Mouse (Mus musculus): ENCODE data around the gene Eif2b1. TPM values are rescaled to one million over a fixed set of nuclear protein-coding genes. Genes with fewer than 3 reads are reported as not detected.

The Eif2b1 gene
- polyA plus RNA-seq, 1 experiment from 2014 or later: 68.1 TPM

DNA sequence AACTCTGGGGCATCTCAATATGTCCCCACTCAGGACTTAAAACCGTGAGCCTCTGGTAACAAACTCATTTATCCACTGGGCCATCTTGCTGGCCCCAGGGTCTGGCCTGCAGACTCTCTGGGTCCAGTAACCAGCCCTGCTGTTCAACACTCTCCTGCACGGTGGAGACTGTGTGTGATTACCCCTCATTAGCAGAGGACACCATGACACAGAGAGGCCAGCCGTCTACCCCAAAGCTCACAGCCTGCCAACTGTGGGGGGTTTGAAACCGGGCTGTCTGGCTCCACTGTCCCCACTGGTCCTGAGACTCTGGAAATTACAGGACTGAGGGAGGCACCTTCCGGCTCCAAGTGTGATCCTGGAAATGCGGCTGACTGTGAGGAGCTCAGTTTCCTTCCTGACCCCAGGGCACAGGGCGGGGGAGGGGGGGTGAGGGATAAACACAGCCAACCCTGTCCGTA lies 49.7 kb downstream of the Eif2b1 start:
- no peaks in the 10 kb centered on the region for H3K27me3 ChIP-seq
- H3K9me3 ChIP-seq: no peaks in the 10 kb centered on the region
- H3K27ac ChIP-seq: peak overlapping the region; percentile 67
- 15% methylated on average over 8 of the region's 8 CpGs for WGBS
- H3K9ac ChIP-seq: no peak overlapping the region; the same call in 1 of the 2 replicates
- H3K4me1 ChIP-seq: peaks cover 38% of the 10 kb centered on the region
- H3K36me3 ChIP-seq: no peaks in the 10 kb centered on the region; the same call in 1 of the 2 replicates
- H3K4me2 ChIP-seq: peak overlapping the region; percentile 78
- no peak for ATAC-seq (ENCODE audit: insufficient number of reproducible peaks, low FRiP score, low TSS enrichment, low read depth)
- H3K4me3 ChIP-seq: peak overlapping the region; percentile 78

DNA sequence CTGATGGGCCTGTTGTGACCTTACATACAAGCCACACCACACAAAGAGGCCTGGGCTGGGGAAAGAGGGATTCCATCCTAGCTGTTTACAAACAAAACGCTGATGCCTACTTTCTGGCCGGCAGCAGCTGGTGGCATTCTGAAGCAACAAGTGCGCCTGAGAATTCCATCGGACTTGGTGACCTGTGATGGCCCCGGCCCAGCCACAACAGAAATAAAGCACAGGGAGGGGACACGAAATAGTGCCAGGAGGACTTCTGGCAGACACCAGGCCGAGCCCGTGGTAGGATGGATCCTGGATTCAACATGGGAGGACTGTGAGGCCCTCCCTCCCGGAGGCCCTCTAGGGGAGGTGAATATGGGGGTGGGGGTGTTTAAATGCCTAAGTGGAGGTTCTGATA lies 50.1 kb downstream of the Eif2b1 start:
- Histone ChIP-seq H3K4me1 (peaks cover 38% of the 10 kb centered on the region), H3K4me2 (peak overlapping the region; percentile 78), H3K9me3 (no peaks in the 10 kb centered on the region), H3K27ac (peak overlapping the region; percentile 67), H3K36me3 (peaks cover under 1% of the 10 kb centered on the region; the same call in 1 of the 2 replicates), H3K9ac (peak overlapping the region; percentile 33), H3K4me3 (peak overlapping the region; percentile 78), H3K27me3 (no peaks in the 10 kb centered on the region)
- ATAC-seq (ENCODE audit: insufficient number of reproducible peaks, low FRiP score, low TSS enrichment, low read depth): no peak
- 20% methylated on average over 9 of the region's 9 CpGs for WGBS

DNA sequence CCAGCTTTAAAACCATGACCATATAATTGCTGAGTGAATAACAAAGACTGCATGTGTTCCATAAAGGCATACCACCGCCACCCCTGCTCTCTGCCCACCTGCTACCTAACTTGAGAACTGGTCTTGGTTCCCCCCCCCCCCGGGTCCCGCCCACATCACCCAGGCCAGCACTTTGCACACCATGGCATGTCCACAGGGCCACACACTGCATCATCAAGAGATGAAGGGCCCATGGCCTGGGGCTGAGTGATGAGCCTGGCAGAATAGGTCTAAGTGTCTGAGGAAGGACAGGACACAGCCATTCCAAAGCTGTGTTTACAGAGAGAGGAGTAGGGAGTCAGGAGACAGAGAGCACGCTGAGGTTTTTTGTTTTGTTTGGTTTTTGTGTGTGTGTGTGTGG lies 50.6 kb downstream of the Eif2b1 start:
- 56% methylated on average over 4 of the region's 4 CpGs for WGBS
- peaks cover 4% of the 10 kb centered on the region; the same call in 1 of the 2 replicates for H3K36me3 ChIP-seq
- H3K9ac ChIP-seq: peak overlapping the region; percentile 33
- H3K9me3 ChIP-seq: no peaks in the 10 kb centered on the region
- H3K4me1 ChIP-seq: peaks cover 38% of the 10 kb centered on the region
- no peaks in the 10 kb centered on the region for H3K27me3 ChIP-seq
- peak overlapping the region; percentile 67; the same call in 1 of the 2 replicates for H3K27ac ChIP-seq
- peak overlapping the region; percentile 78 for H3K4me2 ChIP-seq
- H3K4me3 ChIP-seq: peak overlapping the region; percentile 78
- no peak for ATAC-seq (ENCODE audit: insufficient number of reproducible peaks, low FRiP score, low TSS enrichment, low read depth)

DNA sequence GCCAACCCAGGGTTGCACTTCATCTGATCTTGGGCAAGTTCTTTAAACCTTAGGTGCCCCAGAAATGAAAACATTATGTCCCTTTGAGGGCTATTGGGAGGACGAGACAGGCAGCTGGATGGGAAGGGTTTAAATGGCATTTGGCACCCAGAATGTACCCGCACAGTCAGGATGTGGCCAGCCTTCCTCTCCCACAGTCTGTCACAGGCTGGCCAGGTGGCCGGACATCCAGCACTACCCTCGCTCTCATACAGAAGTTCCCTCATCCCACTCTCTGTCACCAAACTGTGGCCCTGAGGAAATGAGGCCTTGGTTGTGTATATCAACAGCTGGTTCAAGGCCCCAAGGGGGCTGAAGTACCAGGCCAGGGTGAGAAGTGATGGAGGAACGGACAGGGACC lies 54.0 kb downstream of the Eif2b1 start:
- no peak for ATAC-seq (ENCODE audit: insufficient number of reproducible peaks, low FRiP score, low TSS enrichment, low read depth)
- Histone ChIP-seq H3K27ac (no peak overlapping the region), H3K36me3 (peaks cover 14% of the 10 kb centered on the region), H3K4me1 (peaks cover 20% of the 10 kb centered on the region), H3K4me2 (no peak overlapping the region), H3K27me3 (no peaks in the 10 kb centered on the region), H3K9me3 (no peaks in the 10 kb centered on the region), H3K9ac (no peak overlapping the region), H3K4me3 (no peak overlapping the region)
- 87% methylated on average over 5 of the region's 5 CpGs for WGBS

DNA sequence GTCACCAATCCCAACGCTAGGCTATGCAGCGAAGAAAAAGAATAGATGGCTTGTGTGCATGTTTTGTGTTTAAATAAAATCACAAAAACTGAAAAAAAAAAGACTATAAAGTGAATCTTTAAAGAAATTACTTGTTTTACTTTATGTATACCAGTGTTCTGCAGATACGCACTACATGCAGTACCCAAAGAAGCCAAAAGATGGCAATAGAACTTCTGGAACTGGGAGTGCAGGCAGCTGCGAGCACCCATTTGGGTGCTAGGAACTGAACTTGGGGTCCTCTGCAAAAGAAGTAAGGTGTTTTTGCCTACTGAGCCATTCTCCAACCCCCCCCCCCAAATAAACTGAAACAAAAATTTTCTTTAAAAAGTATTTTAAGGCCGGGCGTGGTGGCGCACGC lies 55.9 kb downstream of the Eif2b1 start:
- Histone ChIP-seq H3K27ac (no peak overlapping the region), H3K9ac (no peak overlapping the region), H3K27me3 (no peaks in the 10 kb centered on the region), H3K9me3 (no peaks in the 10 kb centered on the region), H3K4me2 (no peak overlapping the region), H3K36me3 (peaks cover 24% of the 10 kb centered on the region), H3K4me1 (peaks cover under 1% of the 10 kb centered on the region; the same call in 1 of the 2 replicates), H3K4me3 (no peak overlapping the region)
- WGBS: 98% methylated on average over 8 of the region's 8 CpGs
- no peak for ATAC-seq (ENCODE audit: insufficient number of reproducible peaks, low FRiP score, low TSS enrichment, low read depth)

DNA sequence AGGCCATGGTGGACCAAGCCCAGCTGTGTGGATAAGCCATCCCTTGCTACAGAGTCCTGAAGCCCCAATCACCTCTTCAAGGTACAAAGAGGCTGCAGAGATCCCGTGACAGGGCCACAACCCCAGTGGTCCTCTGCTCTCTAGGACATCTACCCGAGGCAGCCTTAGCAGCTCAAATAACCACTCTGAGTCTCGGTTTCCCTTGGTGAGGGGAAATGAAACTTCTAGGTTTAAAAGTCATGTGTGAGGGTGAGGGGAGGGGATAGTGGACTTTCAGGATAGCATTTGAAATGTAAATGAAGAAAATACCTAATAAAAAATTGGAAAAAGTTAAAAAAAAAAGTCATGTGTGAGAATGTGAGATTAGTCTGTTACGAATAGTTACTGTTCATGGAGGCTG lies 57.3 kb downstream of the Eif2b1 start:
- Histone ChIP-seq H3K4me1 (no peaks in the 10 kb centered on the region), H3K9ac (no peak overlapping the region), H3K27me3 (no peaks in the 10 kb centered on the region), H3K4me3 (no peak overlapping the region), H3K4me2 (no peak overlapping the region), H3K36me3 (peaks cover 27% of the 10 kb centered on the region), H3K9me3 (no peaks in the 10 kb centered on the region), H3K27ac (no peak overlapping the region)
- ATAC-seq (ENCODE audit: insufficient number of reproducible peaks, low FRiP score, low TSS enrichment, low read depth): no peak
- WGBS: 83% methylated on average over 4 of the region's 4 CpGs

Other genes with a start within 250 kb of the Eif2b1 start
- 37.7 and 49.2 TPM in 2 replicates for gene Cdk2ap1, start 216.0 kb downstream of the Eif2b1 start, polyA plus RNA-seq (2015; fragmentation: Nextera tagmentation; extraction: Ambion mirVana)
- 70.7 and 71.9 TPM in 2 replicates for gene Sbno1, start 153.1 kb downstream of the Eif2b1 start, polyA plus RNA-seq (2015; fragmentation: Nextera tagmentation; extraction: Ambion mirVana)
- 56.3 and 64.5 TPM in 2 replicates for gene Kmt5a, start 139.2 kb downstream of the Eif2b1 start, polyA plus RNA-seq (2015; fragmentation: Nextera tagmentation; extraction: Ambion mirVana)
- gene Rilpl2, start 100.8 kb downstream of the Eif2b1 start, polyA plus RNA-seq (2015; fragmentation: Nextera tagmentation; extraction: Ambion mirVana): 33.6 and 36.1 TPM in 2 replicates
- 23.6 and 25.1 TPM in 2 replicates for gene Snrnp35, start 96.0 kb downstream of the Eif2b1 start, polyA plus RNA-seq (2015; fragmentation: Nextera tagmentation; extraction: Ambion mirVana)
- 23.7 and 25.2 TPM in 2 replicates for gene Rilpl1, start 47.7 kb downstream of the Eif2b1 start, polyA plus RNA-seq (2015; fragmentation: Nextera tagmentation; extraction: Ambion mirVana)
- gene Tmed2, start 38.4 kb downstream of the Eif2b1 start, polyA plus RNA-seq (2015; fragmentation: Nextera tagmentation; extraction: Ambion mirVana): 659 and 666 TPM in 2 replicates
- 14.1 and 15.7 TPM in 2 replicates for gene Ddx55, start 26.3 kb downstream of the Eif2b1 start, polyA plus RNA-seq (2015; fragmentation: Nextera tagmentation; extraction: Ambion mirVana)
- gene Gtf2h3, start within 50 bp of the Eif2b1 start, polyA plus RNA-seq (2015; fragmentation: Nextera tagmentation; extraction: Ambion mirVana): 57.0 and 57.1 TPM in 2 replicates
- gene Atp6v0a2, start 49.4 kb upstream of the Eif2b1 start, polyA plus RNA-seq (2015; fragmentation: Nextera tagmentation; extraction: Ambion mirVana): 48.4 TPM in 2 replicates
- gene Dnah10, start 146.0 kb upstream of the Eif2b1 start, polyA plus RNA-seq (2015; fragmentation: Nextera tagmentation; extraction: Ambion mirVana): 0.06 and 0.17 TPM in 2 replicates

Data from limb, embryonic 15.5 days (tissue).